Mouse (Mus musculus): ENCODE results near the gene Pip4k2a. TPM values are rescaled to one million over a fixed set of nuclear protein-coding genes. Genes with fewer than 3 reads are reported as not detected.

The Pip4k2a gene
- polyA plus RNA-seq, 1 experiment from 2014 or later: 10.1 TPM

GRCm38 (mm10) chr2:18945438-18945837 lies 52.5 kb downstream of the Pip4k2a start:
- no peak for ATAC-seq (replicated peaks; ENCODE audit: low FRiP score, low TSS enrichment, low read depth)
- H3K27me3 ChIP-seq (replicated peaks; ENCODE audit: control insufficient read depth, insufficient read depth, low read length): no peaks in the 10 kb centered on the region

GRCm38 (mm10) chr2:18943930-18944329 lies 54.0 kb downstream of the Pip4k2a start:
- Histone ChIP-seq H3K4me2 (ENCODE audit: low read length) (no peak overlapping the region), H3K9ac (ENCODE audit: low read length) (no peak overlapping the region), H3K27me3 (replicated peaks; ENCODE audit: control insufficient read depth, insufficient read depth, low read length) (no peaks in the 10 kb centered on the region), H3K4me1 (replicated peaks; ENCODE audit: control insufficient read depth, insufficient read depth, low read length) (peaks cover 24% of the 10 kb centered on the region), H3K36me3 (ENCODE audit: control insufficient read depth, insufficient read depth, low read length) (no peaks in the 10 kb centered on the region), H3K27ac (ENCODE audit: low read depth) (no peak overlapping the region), H3K4me3 (ENCODE audit: low read depth, low read length) (no peak overlapping the region), H3K9me3 (ENCODE audit: control insufficient read depth, low read length) (no peaks in the 10 kb centered on the region)
- ATAC-seq (replicated peaks; ENCODE audit: low FRiP score, low TSS enrichment, low read depth) (no peak), DNase-seq (ENCODE audit: low spot score) (no peak)
- WGBS: 78% methylated on average over 2 of the region's 2 CpGs

More at GRCm38 (mm10) chr2:18945438-18945837, 52.5 kb downstream of the Pip4k2a start:
- Histone ChIP-seq H3K27ac (ENCODE audit: low read depth) (no peak overlapping the region), H3K9ac (ENCODE audit: low read length) (no peak overlapping the region), H3K4me3 (ENCODE audit: low read depth, low read length) (no peak overlapping the region), H3K36me3 (ENCODE audit: control insufficient read depth, insufficient read depth, low read length) (no peaks in the 10 kb centered on the region), H3K9me3 (ENCODE audit: control insufficient read depth, low read length) (no peaks in the 10 kb centered on the region), H3K4me1 (replicated peaks; ENCODE audit: control insufficient read depth, insufficient read depth, low read length) (0 out of 2 replicates have a peak, but pooled peaks cover 15% of the 10 kb centered on the region), H3K4me2 (ENCODE audit: low read length) (no peak overlapping the region)
- WGBS: 71% methylated on average over 1 of the region's 1 CpGs
- peak; percentile 43 for DNase-seq (ENCODE audit: low spot score)

DNA sequence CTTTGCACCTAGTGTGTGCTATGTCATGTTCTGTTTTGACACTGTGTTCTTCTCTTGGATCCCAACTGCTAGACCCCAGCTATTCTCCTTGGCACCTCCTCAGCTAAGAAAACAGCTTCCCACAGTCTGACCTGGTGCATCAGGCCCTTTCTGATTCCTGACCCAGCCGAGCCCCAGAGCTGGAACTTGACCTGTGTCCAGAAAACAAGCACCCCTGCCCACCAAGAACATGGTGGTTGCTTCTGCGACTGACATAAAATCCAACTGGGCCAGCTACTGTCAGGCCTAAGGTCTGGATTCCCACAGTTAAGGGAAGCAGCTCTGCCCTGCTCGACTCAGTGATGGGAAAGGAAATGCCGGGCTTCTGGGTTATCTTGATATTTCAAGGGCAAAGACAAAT lies 54.6 kb downstream of the Pip4k2a start:
- ATAC-seq (replicated peaks; ENCODE audit: low FRiP score, low TSS enrichment, low read depth) (no peak), DNase-seq (ENCODE audit: low spot score) (no peak)
- H3K27ac ChIP-seq (ENCODE audit: low read depth): peak overlapping the region; percentile 27; the same call in 1 of the 2 replicates
- no peak overlapping the region for H3K4me2 ChIP-seq (ENCODE audit: low read length)
- H3K4me3 ChIP-seq (ENCODE audit: low read depth, low read length): no peak overlapping the region
- no peak overlapping the region for H3K9ac ChIP-seq (ENCODE audit: low read length)
- H3K9me3 ChIP-seq (ENCODE audit: control insufficient read depth, low read length): no peaks in the 10 kb centered on the region
- peaks cover 30% of the 10 kb centered on the region for H3K4me1 ChIP-seq (replicated peaks; ENCODE audit: control insufficient read depth, insufficient read depth, low read length)
- 69% methylated on average over 4 of the region's 4 CpGs for WGBS
- no peaks in the 10 kb centered on the region for H3K36me3 ChIP-seq (ENCODE audit: control insufficient read depth, insufficient read depth, low read length)
- H3K27me3 ChIP-seq (replicated peaks; ENCODE audit: control insufficient read depth, insufficient read depth, low read length): no peaks in the 10 kb centered on the region

- Histone ChIP-seq H3K4me3 (ENCODE audit: low read depth, low read length) (no peak overlapping the region), H3K27ac (ENCODE audit: low read depth) (no peak overlapping the region), H3K4me2 (ENCODE audit: low read length) (no peak overlapping the region), H3K9me3 (ENCODE audit: control insufficient read depth, low read length) (no peaks in the 10 kb centered on the region), H3K9ac (ENCODE audit: low read length) (no peak overlapping the region), H3K27me3 (replicated peaks; ENCODE audit: control insufficient read depth, insufficient read depth, low read length) (no peaks in the 10 kb centered on the region), H3K4me1 (replicated peaks; ENCODE audit: control insufficient read depth, insufficient read depth, low read length) (peaks cover 42% of the 10 kb centered on the region), H3K36me3 (ENCODE audit: control insufficient read depth, insufficient read depth, low read length) (no peaks in the 10 kb centered on the region)
- DNase-seq (ENCODE audit: low spot score) (no peak), ATAC-seq (replicated peaks; ENCODE audit: low FRiP score, low TSS enrichment, low read depth) (no peak)
- WGBS: 52% methylated on average over 12 of the region's 12 CpGs
Observed at GRCm38 (mm10) chr2:18940693-18941270, 57.1 kb downstream of the Pip4k2a start.

DNA sequence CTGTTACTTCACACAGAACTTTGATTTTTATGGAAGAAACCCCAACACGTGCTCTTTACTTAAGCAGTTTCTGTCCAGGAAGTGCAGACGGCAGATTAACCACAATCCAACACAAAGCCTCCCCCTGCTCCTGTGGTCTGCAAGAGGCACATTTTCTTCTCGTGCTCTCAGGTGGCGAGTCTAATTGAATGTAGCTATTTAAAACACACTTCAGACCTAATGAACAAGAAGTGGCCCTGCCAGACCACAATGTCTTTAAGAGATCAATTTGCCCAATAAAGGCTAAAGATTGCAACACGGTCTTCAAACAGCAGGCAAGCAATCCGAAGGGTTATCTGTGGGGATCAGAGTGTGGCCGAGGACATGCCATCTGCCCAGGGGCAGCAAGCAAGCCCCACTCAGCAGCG lies 59.0 kb downstream of the Pip4k2a start:
- peaks cover 40% of the 10 kb centered on the region for H3K4me1 ChIP-seq (replicated peaks; ENCODE audit: control insufficient read depth, insufficient read depth, low read length)
- no peaks in the 10 kb centered on the region for H3K36me3 ChIP-seq (ENCODE audit: control insufficient read depth, insufficient read depth, low read length)
- no peak overlapping the region for H3K27ac ChIP-seq (ENCODE audit: low read depth)
- WGBS: 37% methylated on average over 8 of the region's 8 CpGs
- no peak overlapping the region for H3K9ac ChIP-seq (ENCODE audit: low read length)
- no peak for DNase-seq (ENCODE audit: low spot score)
- H3K4me3 ChIP-seq (ENCODE audit: low read depth, low read length): no peak overlapping the region
- H3K4me2 ChIP-seq (ENCODE audit: low read length): no peak overlapping the region
- no peaks in the 10 kb centered on the region for H3K27me3 ChIP-seq (replicated peaks; ENCODE audit: control insufficient read depth, insufficient read depth, low read length)
- ATAC-seq (replicated peaks; ENCODE audit: low FRiP score, low TSS enrichment, low read depth): no peak
- H3K9me3 ChIP-seq (ENCODE audit: control insufficient read depth, low read length): no peaks in the 10 kb centered on the region

GRCm38 (mm10) chr2:18938232-18938631 lies 59.7 kb downstream of the Pip4k2a start:
- H3K9me3 ChIP-seq (ENCODE audit: control insufficient read depth, low read length): no peaks in the 10 kb centered on the region
- no peaks in the 10 kb centered on the region for H3K27me3 ChIP-seq (replicated peaks; ENCODE audit: control insufficient read depth, insufficient read depth, low read length)
- H3K9ac ChIP-seq (ENCODE audit: low read length): no peak overlapping the region
- DNase-seq (ENCODE audit: low spot score): no peak
- WGBS: 32% methylated on average over 1 of the region's 1 CpGs
- no peak overlapping the region for H3K4me2 ChIP-seq (ENCODE audit: low read length)
- no peak overlapping the region for H3K4me3 ChIP-seq (ENCODE audit: low read depth, low read length)
- no peak for ATAC-seq (replicated peaks; ENCODE audit: low FRiP score, low TSS enrichment, low read depth)
- H3K27ac ChIP-seq (ENCODE audit: low read depth): no peak overlapping the region
- peaks cover 39% of the 10 kb centered on the region for H3K4me1 ChIP-seq (replicated peaks; ENCODE audit: control insufficient read depth, insufficient read depth, low read length)
- no peaks in the 10 kb centered on the region for H3K36me3 ChIP-seq (ENCODE audit: control insufficient read depth, insufficient read depth, low read length)

- Histone ChIP-seq H3K4me3 (ENCODE audit: low read depth, low read length) (no peak overlapping the region), H3K9me3 (ENCODE audit: control insufficient read depth, low read length) (no peaks in the 10 kb centered on the region), H3K27ac (ENCODE audit: low read depth) (no peak overlapping the region), H3K27me3 (replicated peaks; ENCODE audit: control insufficient read depth, insufficient read depth, low read length) (no peaks in the 10 kb centered on the region), H3K9ac (ENCODE audit: low read length) (no peak overlapping the region), H3K36me3 (ENCODE audit: control insufficient read depth, insufficient read depth, low read length) (no peaks in the 10 kb centered on the region), H3K4me1 (replicated peaks; ENCODE audit: control insufficient read depth, insufficient read depth, low read length) (peaks cover 33% of the 10 kb centered on the region), H3K4me2 (ENCODE audit: low read length) (no peak overlapping the region)
- DNase-seq (ENCODE audit: low spot score) (no peak), ATAC-seq (replicated peaks; ENCODE audit: low FRiP score, low TSS enrichment, low read depth) (0 out of 2 replicates have a peak, but pooled peaks have one; percentile 53)
- 33% methylated on average over 2 of the region's 2 CpGs for WGBS
Observed at GRCm38 (mm10) chr2:18937611-18938010, 60.3 kb downstream of the Pip4k2a start.

DNA sequence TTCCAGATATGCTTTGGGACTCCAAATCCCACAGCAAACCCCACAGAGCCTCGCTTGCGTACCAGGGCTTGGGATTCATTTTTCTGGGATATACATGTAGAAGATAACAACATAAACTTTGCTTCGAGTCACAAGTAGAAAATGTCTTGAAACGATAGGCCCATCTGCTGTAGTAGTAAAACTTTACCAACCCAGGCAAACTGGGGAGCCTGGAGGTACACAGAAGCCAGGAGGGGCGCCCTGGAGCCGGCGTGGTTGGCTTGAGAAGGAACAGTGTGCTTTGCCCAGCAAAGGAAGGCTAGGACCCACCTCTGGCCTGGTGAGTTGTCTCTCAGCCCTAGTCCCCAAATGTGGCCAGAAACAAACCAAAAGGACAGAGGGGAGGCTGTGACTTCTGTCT lies 61.5 kb downstream of the Pip4k2a start:
- H3K9me3 ChIP-seq (ENCODE audit: control insufficient read depth, low read length): no peaks in the 10 kb centered on the region
- no peaks in the 10 kb centered on the region for H3K27me3 ChIP-seq (replicated peaks; ENCODE audit: control insufficient read depth, insufficient read depth, low read length)
- DNase-seq (ENCODE audit: low spot score): no peak
- H3K4me2 ChIP-seq (ENCODE audit: low read length): no peak overlapping the region
- H3K4me3 ChIP-seq (ENCODE audit: low read depth, low read length): no peak overlapping the region
- H3K9ac ChIP-seq (ENCODE audit: low read length): no peak overlapping the region
- ATAC-seq (replicated peaks; ENCODE audit: low FRiP score, low TSS enrichment, low read depth): no peak
- 91% methylated on average over 7 of the region's 7 CpGs for WGBS
- no peak overlapping the region for H3K27ac ChIP-seq (ENCODE audit: low read depth)
- no peaks in the 10 kb centered on the region for H3K36me3 ChIP-seq (ENCODE audit: control insufficient read depth, insufficient read depth, low read length)
- H3K4me1 ChIP-seq (replicated peaks; ENCODE audit: control insufficient read depth, insufficient read depth, low read length): peaks cover 33% of the 10 kb centered on the region

- ATAC-seq (replicated peaks; ENCODE audit: low FRiP score, low TSS enrichment, low read depth): no peak
- Histone ChIP-seq H3K27ac (ENCODE audit: low read depth) (no peak overlapping the region), H3K4me2 (ENCODE audit: low read length) (no peak overlapping the region), H3K4me3 (ENCODE audit: low read depth, low read length) (no peak overlapping the region), H3K9me3 (ENCODE audit: control insufficient read depth, low read length) (no peaks in the 10 kb centered on the region), H3K9ac (ENCODE audit: low read length) (no peak overlapping the region), H3K4me1 (replicated peaks; ENCODE audit: control insufficient read depth, insufficient read depth, low read length) (peaks cover 33% of the 10 kb centered on the region), H3K27me3 (replicated peaks; ENCODE audit: control insufficient read depth, insufficient read depth, low read length) (no peaks in the 10 kb centered on the region), H3K36me3 (ENCODE audit: control insufficient read depth, insufficient read depth, low read length) (no peaks in the 10 kb centered on the region)
- no peak for DNase-seq (ENCODE audit: low spot score)
- WGBS: 71% methylated on average over 2 of the region's 2 CpGs
Observed at GRCm38 (mm10) chr2:18935581-18936027, 62.3 kb downstream of the Pip4k2a start.

Measured in intestine, embryonic 14.5 days (tissue).